Mouse (Mus musculus): Measurements from ENCODE around the gene Hspg2. TPM values are rescaled to one million over a fixed set of nuclear protein-coding genes. Genes with fewer than 3 reads are reported as not detected.

Hspg2 gene
- polyA plus RNA-seq, 1 experiment from 2014 or later, result 67.5 TPM

DNA sequence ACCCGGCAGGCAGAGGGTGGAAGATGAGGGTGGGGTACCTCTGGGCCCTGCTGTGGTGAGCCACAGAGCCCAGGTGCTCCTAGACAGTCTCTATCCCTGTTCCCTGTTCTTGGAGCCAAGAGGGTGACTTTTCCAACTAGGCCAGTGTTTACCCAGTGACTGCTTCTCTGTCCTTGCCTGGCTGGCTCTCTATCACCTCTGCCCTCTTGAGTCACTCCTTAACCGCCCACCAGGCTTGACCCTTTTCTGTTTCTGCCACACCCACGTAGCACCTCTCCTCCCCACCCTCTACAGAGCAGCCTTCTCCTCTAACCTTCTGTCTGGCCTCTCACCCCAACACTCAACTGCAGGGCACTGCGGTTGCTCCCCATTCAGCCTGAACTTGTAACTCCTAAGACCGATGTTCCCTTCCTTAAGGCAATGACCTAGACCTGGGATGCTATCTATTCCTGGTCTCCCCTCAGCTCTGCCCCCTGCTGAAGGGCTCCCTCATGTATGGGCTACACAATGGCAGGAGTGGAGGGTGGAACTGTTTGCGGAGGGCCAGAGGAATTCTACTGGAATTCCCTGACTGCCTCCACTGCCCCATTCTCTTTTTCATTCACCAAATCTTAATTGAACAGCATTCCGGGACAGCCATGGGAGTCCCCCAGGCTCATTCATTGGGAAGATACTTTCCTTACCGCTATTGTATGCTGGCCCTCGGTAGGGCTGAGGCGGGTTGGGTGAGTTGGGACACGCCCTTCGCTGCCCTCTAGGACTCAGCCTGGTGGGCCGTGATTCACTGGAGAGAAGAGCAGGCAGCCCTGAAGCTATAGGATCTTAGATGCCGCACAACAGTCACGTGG, 1.5 kb downstream of the Hspg2 start:
- ATAC-seq (ENCODE audit: insufficient number of reproducible peaks, insufficient read depth, low FRiP score, low read depth), result no peak
- Histone ChIP-seq H3K9ac (ENCODE audit: low read length) (peak overlapping the region; percentile 96), H3K4me2 (ENCODE audit: low read length) (peak overlapping the region; percentile 83), H3K27me3 (ENCODE audit: control insufficient read depth, insufficient read depth, low read length) (no peaks in the 10 kb centered on the region), H3K27ac (replicated peaks in 1 of 2; ENCODE audit: control insufficient read depth in 1 of 2, insufficient read depth in 1 of 2, low read depth in 2 of 2, low read length in 2 of 2) (peak overlapping the region; percentile 85 to 90), H3K9me3 (ENCODE audit: control insufficient read depth, low read length) (no peaks in the 10 kb centered on the region), H3K4me1 (ENCODE audit: control insufficient read depth in 2 of 2, insufficient read depth in 2 of 2, low read length in 2 of 2) (peaks cover 64 to 68% of the 10 kb centered on the region in 2 experiments), H3K4me3 (ENCODE audit: control insufficient read depth in 1 of 2, insufficient read depth in 1 of 2, low read depth in 1 of 2, low read length in 2 of 2) (peak overlapping the region; percentile 87 to 88), H3K36me3 (ENCODE audit: control insufficient read depth, insufficient read depth, low read length) (peaks cover 8% of the 10 kb centered on the region; the same call in 1 of the 2 replicates)
- WGBS, result 17% methylated on average over 15 of the region's 15 CpGs

DNA sequence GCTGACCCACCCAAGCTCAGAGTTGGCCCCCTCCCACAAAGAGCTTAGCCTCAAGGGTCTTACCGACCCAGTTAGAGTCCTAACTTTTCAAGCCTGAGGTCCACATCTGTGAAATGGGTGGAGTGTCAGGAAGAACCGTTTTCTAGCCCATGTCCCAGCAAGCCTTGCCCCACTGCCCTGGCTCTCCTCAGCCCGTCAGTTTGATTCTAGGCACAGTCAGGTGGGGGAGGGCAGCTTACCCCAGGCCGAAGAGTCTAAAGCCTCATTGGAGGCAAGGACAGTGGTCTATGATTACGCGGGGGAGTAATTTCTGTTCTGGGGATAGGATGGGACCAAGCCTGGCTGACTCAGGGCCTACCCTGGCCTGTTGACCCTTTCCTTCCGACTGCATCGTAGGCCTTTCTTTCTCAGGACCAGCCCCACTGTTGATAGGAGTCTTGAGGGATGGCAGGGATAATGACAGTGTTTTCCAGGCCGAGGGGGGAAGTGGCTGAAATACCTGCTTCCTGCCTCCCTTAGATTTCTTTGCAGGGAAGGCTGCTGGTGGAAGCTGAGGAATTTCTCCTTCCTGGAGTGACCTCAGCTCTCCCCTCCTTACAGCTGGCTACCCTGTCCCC, 2.2 kb downstream of the Hspg2 start:
- 28% methylated on average over 9 of the region's 9 CpGs for WGBS

GRCm38 (mm10) chr4:137471326-137471725, 2.8 kb downstream of the Hspg2 start:
- Histone ChIP-seq H3K4me2 (ENCODE audit: low read length) (peak overlapping the region; percentile 83), H3K4me3 (ENCODE audit: control insufficient read depth in 1 of 2, insufficient read depth in 1 of 2, low read depth in 1 of 2, low read length in 2 of 2) (peak overlapping the region; percentile 33 to 88), H3K27me3 (ENCODE audit: control insufficient read depth, insufficient read depth, low read length) (no peaks in the 10 kb centered on the region), H3K4me1 (ENCODE audit: control insufficient read depth in 2 of 2, insufficient read depth in 2 of 2, low read length in 2 of 2) (peaks cover 71 to 75% of the 10 kb centered on the region in 2 experiments), H3K36me3 (ENCODE audit: control insufficient read depth, insufficient read depth, low read length) (peaks cover 8% of the 10 kb centered on the region; the same call in 1 of the 2 replicates), H3K9me3 (ENCODE audit: control insufficient read depth, low read length) (no peaks in the 10 kb centered on the region), H3K9ac (ENCODE audit: low read length) (peak overlapping the region; percentile 96), H3K27ac (replicated peaks in 1 of 2; ENCODE audit: control insufficient read depth in 1 of 2, insufficient read depth in 1 of 2, low read depth in 2 of 2, low read length in 2 of 2) (peak overlapping the region; percentile 76 to 90)
- WGBS, result 22% methylated on average over 8 of the region's 8 CpGs
- no peak for ATAC-seq (ENCODE audit: insufficient number of reproducible peaks, insufficient read depth, low FRiP score, low read depth)

More for the DNA sequence above, 2.2 kb downstream of the Hspg2 start:
- H3K27ac ChIP-seq (replicated peaks in 1 of 2; ENCODE audit: control insufficient read depth in 1 of 2, insufficient read depth in 1 of 2, low read depth in 2 of 2, low read length in 2 of 2), result peak overlapping the region; percentile 85 to 90
- no peak for ATAC-seq (ENCODE audit: insufficient number of reproducible peaks, insufficient read depth, low FRiP score, low read depth)
- H3K4me3 ChIP-seq (ENCODE audit: control insufficient read depth in 1 of 2, insufficient read depth in 1 of 2, low read depth in 1 of 2, low read length in 2 of 2), result peak overlapping the region; percentile 87 to 88
- peak overlapping the region; percentile 83 for H3K4me2 ChIP-seq (ENCODE audit: low read length)
- no peaks in the 10 kb centered on the region for H3K27me3 ChIP-seq (ENCODE audit: control insufficient read depth, insufficient read depth, low read length)
- no peaks in the 10 kb centered on the region for H3K9me3 ChIP-seq (ENCODE audit: control insufficient read depth, low read length)
- H3K9ac ChIP-seq (ENCODE audit: low read length), result peak overlapping the region; percentile 96
- peaks cover 8% of the 10 kb centered on the region; the same call in 1 of the 2 replicates for H3K36me3 ChIP-seq (ENCODE audit: control insufficient read depth, insufficient read depth, low read length)
- peaks cover 65 to 71% of the 10 kb centered on the region in 2 experiments for H3K4me1 ChIP-seq (ENCODE audit: control insufficient read depth in 2 of 2, insufficient read depth in 2 of 2, low read length in 2 of 2)

- 52% methylated on average over 8 of the region's 8 CpGs for WGBS
- Histone ChIP-seq H3K9ac (ENCODE audit: low read length) (peak overlapping the region; percentile 65), H3K4me3 (ENCODE audit: control insufficient read depth in 1 of 2, insufficient read depth in 1 of 2, low read depth in 1 of 2, low read length in 2 of 2) (peak overlapping the region; percentile 1 to 16; a peak in 2 of 4 replicates), H3K4me2 (ENCODE audit: low read length) (peak overlapping the region; percentile 83), H3K36me3 (ENCODE audit: control insufficient read depth, insufficient read depth, low read length) (peaks cover 8% of the 10 kb centered on the region; the same call in 1 of the 2 replicates), H3K27me3 (ENCODE audit: control insufficient read depth, insufficient read depth, low read length) (no peaks in the 10 kb centered on the region), H3K4me1 (ENCODE audit: control insufficient read depth in 2 of 2, insufficient read depth in 2 of 2, low read length in 2 of 2) (peaks cover 74 to 83% of the 10 kb centered on the region in 2 experiments), H3K27ac (replicated peaks in 1 of 2; ENCODE audit: control insufficient read depth in 1 of 2, insufficient read depth in 1 of 2, low read depth in 2 of 2, low read length in 2 of 2) (peak overlapping the region; percentile 68 to 86), H3K9me3 (ENCODE audit: control insufficient read depth, low read length) (no peaks in the 10 kb centered on the region)
- no peak for ATAC-seq (ENCODE audit: insufficient number of reproducible peaks, insufficient read depth, low FRiP score, low read depth)
These were observed 4.7 kb downstream of the Hspg2 start for GRCm38 (mm10) chr4:137473240-137473639.

DNA sequence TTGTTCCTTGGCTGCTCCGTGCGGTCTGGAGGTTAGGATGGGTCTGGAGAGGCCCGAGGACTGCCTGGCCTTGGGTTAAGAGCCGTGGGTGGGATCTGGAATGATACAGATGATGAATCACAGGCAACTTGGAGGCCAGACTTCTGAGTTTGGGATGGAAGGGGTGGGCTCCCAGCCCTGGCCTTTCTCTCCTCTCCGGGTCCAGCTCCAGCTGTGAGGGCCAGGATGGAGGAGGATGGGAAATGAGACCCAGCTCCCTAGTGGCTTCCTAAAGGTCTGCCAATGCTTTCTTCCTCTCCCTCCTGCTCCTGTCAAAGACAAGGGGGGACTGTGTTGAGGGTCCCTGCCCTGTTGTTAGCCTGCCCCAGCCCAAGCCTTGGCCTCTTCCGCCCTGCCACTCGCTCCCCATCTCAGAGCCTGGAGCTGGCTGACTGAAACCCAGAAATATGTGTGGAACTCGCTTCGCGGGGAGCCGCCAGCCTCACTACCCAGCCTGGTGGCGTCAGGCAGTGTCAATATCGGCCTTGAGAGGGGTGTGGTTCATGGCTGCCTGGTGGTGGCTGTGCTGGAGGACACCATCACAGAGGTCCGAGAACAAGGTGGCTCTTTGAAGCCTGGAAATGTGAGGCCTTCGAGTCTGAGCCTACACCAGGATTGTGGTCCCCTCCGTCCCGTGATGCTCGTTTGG, 5.3 kb downstream of the Hspg2 start:
- Histone ChIP-seq H3K36me3 (ENCODE audit: control insufficient read depth, insufficient read depth, low read length) (peaks cover 8% of the 10 kb centered on the region; the same call in 1 of the 2 replicates), H3K4me3 (ENCODE audit: control insufficient read depth in 1 of 2, insufficient read depth in 1 of 2, low read depth in 1 of 2, low read length in 2 of 2) (peak overlapping the region; percentile 1 to 16; a peak in 2 of 4 replicates), H3K4me2 (ENCODE audit: low read length) (peak overlapping the region; percentile 83), H3K27ac (replicated peaks in 1 of 2; ENCODE audit: control insufficient read depth in 1 of 2, insufficient read depth in 1 of 2, low read depth in 2 of 2, low read length in 2 of 2) (peak overlapping the region; percentile 68 to 86), H3K27me3 (ENCODE audit: control insufficient read depth, insufficient read depth, low read length) (no peaks in the 10 kb centered on the region), H3K9ac (ENCODE audit: low read length) (peak overlapping the region; percentile 65), H3K4me1 (ENCODE audit: control insufficient read depth in 2 of 2, insufficient read depth in 2 of 2, low read length in 2 of 2) (peaks cover 80 to 87% of the 10 kb centered on the region in 2 experiments), H3K9me3 (ENCODE audit: control insufficient read depth, low read length) (no peaks in the 10 kb centered on the region)
- no peak for ATAC-seq (ENCODE audit: insufficient number of reproducible peaks, insufficient read depth, low FRiP score, low read depth)
- WGBS, result 14% methylated on average over 18 of the region's 18 CpGs

DNA sequence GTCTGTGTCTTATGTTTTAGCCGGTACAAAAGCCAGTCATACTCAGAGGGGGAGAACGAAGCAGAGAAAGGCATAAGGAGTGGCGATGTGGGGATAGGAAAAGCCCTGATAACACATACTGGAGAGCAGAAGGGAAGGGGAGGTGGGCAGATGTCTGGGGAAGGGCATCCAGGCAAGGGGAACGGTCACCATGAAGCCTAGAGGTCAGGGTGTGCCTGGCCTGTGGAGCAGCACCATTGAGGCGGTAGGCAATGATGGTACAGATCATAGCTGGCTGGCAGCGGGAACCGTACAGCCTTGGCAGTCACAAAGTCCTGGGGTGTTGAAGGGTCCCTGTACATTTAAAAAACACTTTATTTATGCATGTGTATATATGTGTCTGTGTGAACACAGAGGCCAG, 6.1 kb downstream of the Hspg2 start:
- WGBS, result 58% methylated on average over 7 of the region's 7 CpGs
- ATAC-seq (ENCODE audit: insufficient number of reproducible peaks, insufficient read depth, low FRiP score, low read depth), result no peak
- Histone ChIP-seq H3K4me3 (ENCODE audit: control insufficient read depth in 1 of 2, insufficient read depth in 1 of 2, low read depth in 1 of 2, low read length in 2 of 2) (no peak overlapping the region; a peak in 1 of 4 replicates), H3K36me3 (ENCODE audit: control insufficient read depth, insufficient read depth, low read length) (peaks cover 12% of the 10 kb centered on the region), H3K9me3 (ENCODE audit: control insufficient read depth, low read length) (no peaks in the 10 kb centered on the region), H3K27me3 (ENCODE audit: control insufficient read depth, insufficient read depth, low read length) (no peaks in the 10 kb centered on the region), H3K27ac (replicated peaks in 1 of 2; ENCODE audit: control insufficient read depth in 1 of 2, insufficient read depth in 1 of 2, low read depth in 2 of 2, low read length in 2 of 2) (peak overlapping the region; percentile 11 to 86; a peak in 3 of 4 replicates), H3K9ac (ENCODE audit: low read length) (peak overlapping the region; percentile 65), H3K4me2 (ENCODE audit: low read length) (peak overlapping the region; percentile 83), H3K4me1 (ENCODE audit: control insufficient read depth in 2 of 2, insufficient read depth in 2 of 2, low read length in 2 of 2) (peaks cover 88 to 95% of the 10 kb centered on the region in 2 experiments)
